In genomic region chr11:69981141-69981762, GRCm38 (mm10) we compare ENCODE assay signal across 8 mouse cellular contexts. TPM values are rescaled to one million over a fixed set of nuclear protein-coding genes. Genes with fewer than 3 reads are reported as not detected.
A peak's percentile ranks its signal among the peaks of the same experiment; 100 is the strongest.
DNase-seq lines count a peak whose midpoint lies in the region; ATAC-seq and TF ChIP-seq lines count a peak whose summit lies in the region.

Gene Ctdnep1 (plus strand): TSS chr11:69981156.

- peak; percentile 36 for ATAC-seq in kidney, embryonic 16.5 days (ENCODE audit: low FRiP score, low TSS enrichment)
- ATAC-seq in embryonic facial prominence, embryonic 13.5 days (ENCODE audit: insufficient number of reproducible peaks, insufficient read depth, low FRiP score, low TSS enrichment, low read depth), result no peak
- peak; percentile 14; the same call in 1 of the 2 replicates for ATAC-seq in heart, embryonic 13.5 days (ENCODE audit: extremely low read depth, insufficient number of reproducible peaks, low FRiP score, low TSS enrichment)

- H3K36me3 ChIP-seq in kidney, embryonic 16.5 days (ENCODE audit: insufficient read depth, low read length), result peaks cover 38% of the 10 kb centered on the region
- H3K36me3 ChIP-seq in ES-E14 (ENCODE audit: control insufficient read depth, insufficient read depth, low read length, poor library complexity, severe bottlenecking), result peaks cover 18% of the 10 kb centered on the region
- peaks cover 49% of the 10 kb centered on the region for H3K36me3 ChIP-seq in embryonic facial prominence, embryonic 13.5 days
- peaks cover 54% of the 10 kb centered on the region for H3K36me3 ChIP-seq in heart, embryonic 13.5 days
- peaks cover 60% of the 10 kb centered on the region for H3K36me3 ChIP-seq in midbrain, embryonic 10.5 days

- peak within 1 kb of the TSS; percentile 99 for H3K9ac ChIP-seq in kidney, embryonic 16.5 days (replicated peaks; ENCODE audit: low read length)
- peak within 1 kb of the TSS; percentile 99 for H3K9ac ChIP-seq in ES-E14 (ENCODE audit: insufficient read depth, low read depth, low read length, poor library complexity, severe bottlenecking)
- peak within 1 kb of the TSS; percentile 99 for H3K9ac ChIP-seq in embryonic facial prominence, embryonic 13.5 days
- peak within 1 kb of the TSS; percentile 100 for H3K9ac ChIP-seq in heart, embryonic 13.5 days

- peak within 1 kb of the TSS; percentile 100 for H3K4me3 ChIP-seq in kidney, embryonic 16.5 days (ENCODE audit: low read length)
- peak within 1 kb of the TSS; percentile 91 to 96 for H3K4me3 ChIP-seq in ES-E14 (ENCODE audit: insufficient read depth in 1 of 2, low read depth in 1 of 2, low read length in 2 of 2, poor library complexity in 1 of 2, severe bottlenecking in 1 of 2)
- peak within 1 kb of the TSS; percentile 99 for H3K4me3 ChIP-seq in embryonic facial prominence, embryonic 13.5 days
- H3K4me3 ChIP-seq in heart, embryonic 13.5 days, result peak within 1 kb of the TSS; percentile 100
- H3K4me3 ChIP-seq in midbrain, embryonic 10.5 days, result peak within 1 kb of the TSS; percentile 99

- H3K4me1 ChIP-seq in kidney, embryonic 16.5 days (ENCODE audit: insufficient read depth, low read length), result peaks cover 28% of the 10 kb centered on the region
- H3K4me1 ChIP-seq in ES-E14 (ENCODE audit: control insufficient read depth in 2 of 2, insufficient read depth in 2 of 2, low read length in 2 of 2, poor library complexity in 1 of 2), result peaks cover 0 to 2% of the 10 kb centered on the region in 2 experiments; a peak in 1 of 4 replicates
- peaks cover 29% of the 10 kb centered on the region for H3K4me1 ChIP-seq in embryonic facial prominence, embryonic 13.5 days
- H3K4me1 ChIP-seq in heart, embryonic 13.5 days, result peaks cover 35% of the 10 kb centered on the region
- peaks cover 39% of the 10 kb centered on the region for H3K4me1 ChIP-seq in midbrain, embryonic 10.5 days

- 0% methylated on average over 43 of the region's 43 CpGs for WGBS in kidney, embryonic 16.5 days
- under 1% methylated on average over 42 of the region's 43 CpGs for WGBS in embryonic facial prominence, embryonic 13.5 days
- under 1% methylated on average over 43 of the region's 43 CpGs for WGBS in heart, embryonic 13.5 days
- WGBS in midbrain, embryonic 10.5 days, result under 1% methylated on average over 43 of the region's 43 CpGs

- in situ Hi-C loops in ES-E14 (cut with MboI; ENCODE audit: low sequenced_read_pairs in 2 of 2, unreplicated experiment in 2 of 2), result no loop called here

- DNase-seq in kidney, adult 8-10 months, result no peak
- no peak for DNase-seq in ES-E14 (ENCODE audit: low read depth, low spot score)
- DNase-seq in layer of hippocampus, postnatal 36 days, result no peak
- no peak for DNase-seq in midbrain, embryonic 10.5 days (ENCODE audit: low spot score)
- DNase-seq in urinary bladder, postnatal 14 days (ENCODE audit: low spot score), result no peak

- H3K4me2 ChIP-seq in kidney, embryonic 16.5 days (replicated peaks; ENCODE audit: low read depth, low read length), result peak within 1 kb of the TSS; percentile 86
- peak within 1 kb of the TSS; percentile 91 for H3K4me2 ChIP-seq in embryonic facial prominence, embryonic 13.5 days
- H3K4me2 ChIP-seq in heart, embryonic 13.5 days, result peak within 1 kb of the TSS; percentile 87

- H3K27ac ChIP-seq in kidney, embryonic 16.5 days (ENCODE audit: low read length), result peak within 1 kb of the TSS; percentile 99
- peak within 1 kb of the TSS; percentile 99 for H3K27ac ChIP-seq in ES-E14 (ENCODE audit: insufficient read depth, low read depth, low read length, poor library complexity, severe bottlenecking)
- H3K27ac ChIP-seq in embryonic facial prominence, embryonic 13.5 days, result peak within 1 kb of the TSS; percentile 99
- peak within 1 kb of the TSS; percentile 99 for H3K27ac ChIP-seq in heart, embryonic 13.5 days (replicated peaks)
- H3K27ac ChIP-seq in midbrain, embryonic 10.5 days (replicated peaks), result peak within 1 kb of the TSS; percentile 99

- no peaks in the 10 kb centered on the region for H3K27me3 ChIP-seq in kidney, embryonic 16.5 days (ENCODE audit: insufficient read depth, low read length)
- no peaks in the 10 kb centered on the region for H3K27me3 ChIP-seq in embryonic facial prominence, embryonic 13.5 days
- no peaks in the 10 kb centered on the region for H3K27me3 ChIP-seq in heart, embryonic 13.5 days (replicated peaks)
- no peaks in the 10 kb centered on the region for H3K27me3 ChIP-seq in midbrain, embryonic 10.5 days (ENCODE audit: low read depth, poor library complexity, severe bottlenecking)

- H3K9me3 ChIP-seq in kidney, embryonic 16.5 days (ENCODE audit: low read length), result no peaks in the 10 kb centered on the region
- H3K9me3 ChIP-seq in ES-E14 (ENCODE audit: control insufficient read depth, insufficient read depth, low read depth, low read length), result no peaks in the 10 kb centered on the region
- no peaks in the 10 kb centered on the region for H3K9me3 ChIP-seq in embryonic facial prominence, embryonic 13.5 days
- H3K9me3 ChIP-seq in heart, embryonic 13.5 days, result no peaks in the 10 kb centered on the region
- no peaks in the 10 kb centered on the region for H3K9me3 ChIP-seq in midbrain, embryonic 10.5 days (replicated peaks)

TF ChIP-seq in ES-E14, 5 proteins besides CTCF, POLR2A, EP300 and RAD21:
- TF ChIP-seq MAFK (IDR thresholded peaks at IDR 0.05; ENCODE audit: insufficient read depth, low read depth, low read length), result no peak
- no peak for TF ChIP-seq CHD2 (IDR thresholded peaks at IDR 0.05; ENCODE audit: low read depth, low read length)
- no peak for TF ChIP-seq ZC3H11A (IDR thresholded peaks at IDR 0.05; ENCODE audit: borderline replicate concordance, low read depth, low read length)
- TF ChIP-seq ZNF384 (IDR thresholded peaks at IDR 0.05; ENCODE audit: low read depth, low read length), result no peak
- TF ChIP-seq HCFC1 (IDR thresholded peaks at IDR 0.05; ENCODE audit: borderline replicate concordance, insufficient read depth, low read length), result no peak

RNA-seq across cellular contexts. Expression of gene Ctdnep1, which starts in this region (rescaled TPM):
- polyA plus RNA-seq in kidney, embryonic 16.5 days (2015; fragmentation: Nextera tagmentation; extraction: Ambion mirVana), result 35.7 and 35.8 TPM in 2 replicates
- 33.3 and 41.2 TPM in 2 replicates for total RNA-seq in ES-E14 (2012; rRNA removed)
- 30.0 and 30.9 TPM in 2 replicates for polyA plus RNA-seq in embryonic facial prominence, embryonic 13.5 days (2015; fragmentation: Nextera tagmentation; extraction: Ambion mirVana)
- polyA plus RNA-seq in heart, embryonic 13.5 days (2015; fragmentation: Nextera tagmentation; extraction: Ambion mirVana), result 21.0 and 21.1 TPM in 2 replicates
- total RNA-seq in layer of hippocampus, postnatal 36 days (2021), result 100 to 1,000 TPM; 113 to 116 TPM
- 20.5 and 26.3 TPM in 2 replicates for polyA plus RNA-seq in midbrain, embryonic 10.5 days (2016; fragmentation: Nextera tagmentation; extraction: Ambion mirVana)
